Mouse (Mus musculus) large intestine, adult 2 months (tissue): ENCODE measurements around the gene Bcl9l. TPM values are rescaled to one million over a fixed set of nuclear protein-coding genes. Genes with fewer than 3 reads are reported as not detected.
A peak's percentile ranks its signal among the peaks of the same experiment; 100 is the strongest.

Experiments used
- DNase-seq: peaks from one replicate; pipeline ENCODE4 v3.0.0-alpha.2; 2012; ENCODE audit warnings: low read depth, low spot score
- WGBS: fragments of 180-500 bp; shearing (Covaris S2); methylation state at CpG from one replicate; pipeline ENCODE4 v1.1.7; 2018; 5-methylcytosine and 5-hydroxymethylcytosine counted together
- polyA plus RNA-seq: library from polyadenylated mRNA; depleted of rRNA; stranded (reverse); fragments of >200 nt; gene quantifications from 2 replicates; pipeline ENCODE4 v1.2.3, GENCODE M21; 2012

The Bcl9l gene
- polyA plus RNA-seq, 1 experiment, result 10.0 TPM

- DNase-seq, result no peak
- 76% methylated on average over 19 of the region's 19 CpGs for WGBS
Observed at GRCm38 (mm10) chr9:44508721-44509486, 26.3 kb downstream of the Bcl9l start.

- WGBS, result 7% methylated on average over 27 of the region's 27 CpGs
- peak; percentile 73 for DNase-seq
Observed at GRCm38 (mm10) chr9:44509487-44510354, 27.1 kb downstream of the Bcl9l start.

- WGBS, result 29% methylated on average over 9 of the region's 9 CpGs
Observed at GRCm38 (mm10) chr9:44510355-44510871, 27.8 kb downstream of the Bcl9l start.

GRCm38 (mm10) chr9:44510872-44511601 is 28.4 kb downstream of the Bcl9l start:
- 68% methylated on average over 5 of the region's 5 CpGs for WGBS
- no peak for DNase-seq

More at GRCm38 (mm10) chr9:44510355-44510871, 27.8 kb downstream of the Bcl9l start:
- no peak for DNase-seq

- WGBS, result 35% methylated on average over 9 of the region's 9 CpGs
- no peak for DNase-seq
Observed at GRCm38 (mm10) chr9:44511935-44512716, 29.5 kb downstream of the Bcl9l start.

GRCm38 (mm10) chr9:44512717-44513003 is 30.0 kb downstream of the Bcl9l start:
- no peak for DNase-seq
- WGBS, result 46% methylated on average over 3 of the region's 3 CpGs

GRCm38 (mm10) chr9:44513121-44513520 is 30.5 kb downstream of the Bcl9l start:
- 81% methylated on average over 11 of the region's 11 CpGs for WGBS

GRCm38 (mm10) chr9:44513610-44514009 is 31.0 kb downstream of the Bcl9l start:
- DNase-seq, result no peak
- 86% methylated on average over 20 of the region's 20 CpGs for WGBS

More at GRCm38 (mm10) chr9:44513121-44513520, 30.5 kb downstream of the Bcl9l start:
- DNase-seq, result no peak

GRCm38 (mm10) chr9:44514147-44514546 is 31.5 kb downstream of the Bcl9l start:
- 85% methylated on average over 5 of the region's 5 CpGs for WGBS
- no peak for DNase-seq

GRCm38 (mm10) chr9:44515131-44515751 is 32.6 kb downstream of the Bcl9l start:
- DNase-seq, result peak; percentile 97

GRCm38 (mm10) chr9:44515891-44516290 is 33.3 kb downstream of the Bcl9l start:
- 78% methylated on average over 5 of the region's 5 CpGs for WGBS
- DNase-seq, result no peak

More at GRCm38 (mm10) chr9:44515131-44515751, 32.6 kb downstream of the Bcl9l start:
- 13% methylated on average over 12 of the region's 12 CpGs for WGBS

- WGBS, result 73% methylated on average over 4 of the region's 4 CpGs
- no peak for DNase-seq
Observed at GRCm38 (mm10) chr9:44517368-44517767, 34.7 kb downstream of the Bcl9l start.

GRCm38 (mm10) chr9:44518068-44518467 is 35.4 kb downstream of the Bcl9l start:
- WGBS, result 62% methylated on average over 7 of the region's 7 CpGs
- DNase-seq, result no peak

GRCm38 (mm10) chr9:44521927-44522326 is 39.3 kb downstream of the Bcl9l start:
- WGBS, result 74% methylated on average over 10 of the region's 10 CpGs
- DNase-seq, result no peak

GRCm38 (mm10) chr9:44523686-44524085 is 41.1 kb downstream of the Bcl9l start:
- WGBS, result 70% methylated on average over 5 of the region's 5 CpGs
- no peak for DNase-seq

GRCm38 (mm10) chr9:44524235-44524826 is 41.7 kb downstream of the Bcl9l start:
- no peak for DNase-seq
- 68% methylated on average over 5 of the region's 5 CpGs for WGBS

GRCm38 (mm10) chr9:44525001-44525400 is 42.4 kb downstream of the Bcl9l start:
- WGBS, result 76% methylated on average over 3 of the region's 3 CpGs
- DNase-seq, result no peak

GRCm38 (mm10) chr9:44525589-44525988 is 43.0 kb downstream of the Bcl9l start:
- WGBS, result 86% methylated on average over 8 of the region's 8 CpGs
- no peak for DNase-seq
